Comparison of ENCODE assay signal across 9 mouse cellular contexts in genomic region chr16:38376841-38377249, GRCm38 (mm10). TPM values are rescaled to one million over a fixed set of nuclear protein-coding genes. Genes with fewer than 3 reads are reported as not detected.
DNase-seq lines count a peak whose midpoint lies in the region; ATAC-seq and TF ChIP-seq lines count a peak whose summit lies in the region.
"Had no signal": no experiment of that assay in that cellular context is flagged by ENCODE, and none has a peak within 500 bp of the region (broad histone marks: within the 10 kb centered on the region; RNA-seq: fewer than 3 reads in every experiment).

No protein-coding gene starts in this region.

- H3K36me3 ChIP-seq in kidney, adult 2 months (ENCODE audit: control insufficient read depth, insufficient read depth, low read length): no peaks in the 10 kb centered on the region
- H3K36me3 ChIP-seq in embryonic facial prominence, embryonic 13.5 days: no peaks in the 10 kb centered on the region
- no peaks in the 10 kb centered on the region for H3K36me3 ChIP-seq in macrophage (ENCODE audit: inconsistent target)

- 40% methylated on average over 8 of the region's 8 CpGs for WGBS in kidney, adult 2 months
- WGBS in embryonic facial prominence, embryonic 13.5 days: 49% methylated on average over 8 of the region's 8 CpGs
- WGBS in macrophage (ENCODE audit: missing documents): 21% methylated on average over 8 of the region's 8 CpGs

- TF ChIP-seq POLR2A in kidney, adult 2 months (IDR thresholded peaks at IDR 0.05; ENCODE audit: low read depth, low read length): no peak

- TF ChIP-seq CTCF in kidney, adult 2 months (conservative IDR thresholded peaks at IDR 0.05; ENCODE audit: insufficient read depth, insufficient read length, low read depth, low read length): no peak

- H3K9ac ChIP-seq in embryonic facial prominence, embryonic 13.5 days: peak overlapping the region; percentile 58

- H3K27ac ChIP-seq in kidney, adult 2 months (ENCODE audit: insufficient read depth, low read depth, low read length): no peak overlapping the region
- peak overlapping the region; percentile 83 for H3K27ac ChIP-seq in embryonic facial prominence, embryonic 13.5 days
- peak overlapping the region; percentile 48 for H3K27ac ChIP-seq in macrophage

- no peaks in the 10 kb centered on the region for H3K4me1 ChIP-seq in kidney, adult 2 months (ENCODE audit: control insufficient read depth, insufficient read depth, low read length)
- H3K4me1 ChIP-seq in embryonic facial prominence, embryonic 13.5 days: peaks cover 20% of the 10 kb centered on the region

- H3K27me3 ChIP-seq in kidney, adult 2 months (replicated peaks; ENCODE audit: control insufficient read depth, insufficient read depth, low read length): no peaks in the 10 kb centered on the region
- H3K27me3 ChIP-seq in embryonic facial prominence, embryonic 13.5 days: no peaks in the 10 kb centered on the region

- H3K4me2 ChIP-seq in embryonic facial prominence, embryonic 13.5 days: peak overlapping the region; percentile 54

- H3K79me2 ChIP-seq in macrophage (ENCODE audit: inconsistent target): no peaks in the 10 kb centered on the region

- no peak for ATAC-seq in embryonic facial prominence, embryonic 13.5 days (ENCODE audit: insufficient number of reproducible peaks, insufficient read depth, low FRiP score, low TSS enrichment, low read depth)
- ATAC-seq in inflammation-experienced regulatory T-cells, adult 6 months: peak; percentile 22

- peak overlapping the region; percentile 54 for H3K4me3 ChIP-seq in kidney, adult 2 months (ENCODE audit: insufficient read depth, low read depth, low read length)
- peak overlapping the region; percentile 28 for H3K4me3 ChIP-seq in embryonic facial prominence, embryonic 13.5 days
- peak overlapping the region; percentile 38 for H3K4me3 ChIP-seq in macrophage (ENCODE audit: inconsistent target)

- peak; percentile 27 for DNase-seq in kidney, adult 2 months
- no peak for DNase-seq in kidney, adult 18-20 months
- DNase-seq in urinary bladder, postnatal 10 days (ENCODE audit: low spot score): no peak
- DNase-seq in ovary, postnatal 36 days (ENCODE audit: low spot score): no peak
- no peak for DNase-seq in left cerebral cortex, adult 8-10 months (ENCODE audit: low spot score in 2 of 2)

- H3K9me3 ChIP-seq in embryonic facial prominence, embryonic 13.5 days: no peaks in the 10 kb centered on the region

RNA-seq across cellular contexts. Expression of gene Popdc2, which starts 14.8 kb away (rescaled TPM):
- 1.5 TPM in 2 replicates for polyA plus RNA-seq in kidney, adult 2 months (2012; rRNA removed)
- polyA plus RNA-seq in embryonic facial prominence, embryonic 13.5 days (2015; fragmentation: Nextera tagmentation; extraction: Ambion mirVana): 1.6 and 2.1 TPM in 2 replicates
- 10 to 100 TPM in 1 of 3 experiments, 1 to 10 TPM in 1, under 1 TPM in 1; 0.95 to 10.3 (median 2.3) TPM for polyA plus RNA-seq in inflammation-experienced regulatory T-cells, adult 6 months (2017; shearing (Covaris generic))
- 1 to 10 TPM in 6 of 26 experiments, under 1 TPM in 13, not detected in 7; 0.44 to 1.9 (median 0.72) TPM for total RNA-seq in macrophage (2018; cell fraction: chromatin; rRNA removed)
- under 1 TPM in 12 of 26 experiments, not detected in 14; 0.06 to 0.33 (median 0.10) TPM for total RNA-seq in macrophage (2018; cell fraction: cytosol; rRNA removed)
- 1 to 10 TPM in 3 of 26 experiments, under 1 TPM in 22, not detected in 1; 0.24 to 2.2 (median 0.48) TPM for total RNA-seq in macrophage (2018; cell fraction: nucleus; rRNA removed)
- not detected in 3 replicates for polyA plus RNA-seq in macrophage (2018)
- total RNA-seq in left cerebral cortex, adult 8-10 months (2022): under 1 TPM; 0.35 to 0.89 (median 0.52) TPM

RNA-seq across cellular contexts. Expression of gene Gm21987, which starts 30.0 kb away (rescaled TPM):
- not detected in 2 replicates for polyA plus RNA-seq in kidney, adult 2 months (2012; rRNA removed)
- not detected in 2 replicates for polyA plus RNA-seq in embryonic facial prominence, embryonic 13.5 days (2015; fragmentation: Nextera tagmentation; extraction: Ambion mirVana)
- polyA plus RNA-seq in inflammation-experienced regulatory T-cells, adult 6 months (2017; shearing (Covaris generic)): not detected
- total RNA-seq in macrophage (2018; cell fraction: chromatin; rRNA removed): not detected
- total RNA-seq in macrophage (2018; cell fraction: cytosol; rRNA removed): not detected
- total RNA-seq in macrophage (2018; cell fraction: nucleus; rRNA removed): not detected
- polyA plus RNA-seq in macrophage (2018): not detected in 3 replicates
- not detected for total RNA-seq in left cerebral cortex, adult 8-10 months (2022)
- total RNA-seq: MEL had no signal

RNA-seq across cellular contexts. Expression of gene Cox17, which starts 30.1 kb away (rescaled TPM):
- 126 and 170 TPM in 2 replicates for polyA plus RNA-seq in kidney, adult 2 months (2012; rRNA removed)
- polyA plus RNA-seq in embryonic facial prominence, embryonic 13.5 days (2015; fragmentation: Nextera tagmentation; extraction: Ambion mirVana): 104 and 105 TPM in 2 replicates
- polyA plus RNA-seq in inflammation-experienced regulatory T-cells, adult 6 months (2017; shearing (Covaris generic)): 100 to 1,000 TPM; 213 to 395 (median 300) TPM
- total RNA-seq in macrophage (2018; cell fraction: chromatin; rRNA removed): 100 to 1,000 TPM in 10 of 26 experiments, 10 to 100 TPM in 16; 30.5 to 213 (median 89.8) TPM
- 100 to 1,000 TPM; 194 to 399 (median 298) TPM for total RNA-seq in macrophage (2018; cell fraction: cytosol; rRNA removed)
- total RNA-seq in macrophage (2018; cell fraction: nucleus; rRNA removed): 100 to 1,000 TPM in 16 of 26 experiments, 10 to 100 TPM in 10; 40.6 to 259 (median 110) TPM
- polyA plus RNA-seq in macrophage (2018): 147 to 264 TPM (median 175 TPM) in 3 replicates
- 100 to 1,000 TPM; 100 to 149 (median 127) TPM for total RNA-seq in left cerebral cortex, adult 8-10 months (2022)

RNA-seq across cellular contexts. Expression of gene Maats1, which starts 34.9 kb away (rescaled TPM):
- 0.39 and 0.50 TPM in 2 replicates for polyA plus RNA-seq in kidney, adult 2 months (2012; rRNA removed)
- 0.08 and 0.52 TPM in 2 replicates for polyA plus RNA-seq in embryonic facial prominence, embryonic 13.5 days (2015; fragmentation: Nextera tagmentation; extraction: Ambion mirVana)
- polyA plus RNA-seq in inflammation-experienced regulatory T-cells, adult 6 months (2017; shearing (Covaris generic)): under 1 TPM in 1 of 3 experiments, not detected in 2; 0.19 TPM
- under 1 TPM in 4 of 26 experiments, not detected in 22; 0.25 to 0.46 (median 0.30) TPM for total RNA-seq in macrophage (2018; cell fraction: chromatin; rRNA removed)
- under 1 TPM in 3 of 26 experiments, not detected in 23; 0.04 to 0.06 (median 0.04) TPM for total RNA-seq in macrophage (2018; cell fraction: cytosol; rRNA removed)
- under 1 TPM in 2 of 26 experiments, not detected in 24; 0.37 to 0.39 TPM for total RNA-seq in macrophage (2018; cell fraction: nucleus; rRNA removed)
- not detected in 3 replicates for polyA plus RNA-seq in macrophage (2018)
- total RNA-seq in left cerebral cortex, adult 8-10 months (2022): 1 to 10 TPM; 1.1 to 1.6 (median 1.4) TPM
- total RNA-seq: MEL had no signal

RNA-seq across cellular contexts. Expression of gene Pla1a, which starts 56.1 kb away (rescaled TPM):
- 26.8 and 27.4 TPM in 2 replicates for polyA plus RNA-seq in kidney, adult 2 months (2012; rRNA removed)
- polyA plus RNA-seq in embryonic facial prominence, embryonic 13.5 days (2015; fragmentation: Nextera tagmentation; extraction: Ambion mirVana): 0.20 and 0.69 TPM in 2 replicates
- polyA plus RNA-seq in inflammation-experienced regulatory T-cells, adult 6 months (2017; shearing (Covaris generic)): under 1 TPM in 1 of 3 experiments, not detected in 2; 0.30 TPM
- total RNA-seq in macrophage (2018; cell fraction: chromatin; rRNA removed): 10 to 100 TPM in 1 of 26 experiments, 1 to 10 TPM in 4, under 1 TPM in 2, not detected in 19; 0.56 to 19.4 (median 1.3) TPM
- 1 to 10 TPM in 5 of 26 experiments, under 1 TPM in 12, not detected in 9; 0.14 to 1.8 (median 0.55) TPM for total RNA-seq in macrophage (2018; cell fraction: cytosol; rRNA removed)
- 1 to 10 TPM in 6 of 26 experiments, under 1 TPM in 11, not detected in 9; 0.30 to 9.4 (median 0.69) TPM for total RNA-seq in macrophage (2018; cell fraction: nucleus; rRNA removed)
- not detected in 3 replicates for polyA plus RNA-seq in macrophage (2018)
- total RNA-seq in left cerebral cortex, adult 8-10 months (2022): 1 to 10 TPM in 3 of 4 experiments, under 1 TPM in 1; 0.78 to 2.0 (median 1.9) TPM
- total RNA-seq: MEL had no signal
